Mouse (Mus musculus) limb, embryonic 11.5 days (tissue): ENCODE measurements around the gene Enkur. TPM values are rescaled to one million over a fixed set of nuclear protein-coding genes. Genes with fewer than 3 reads are reported as not detected.

Experiments
- ATAC-seq: fragments of 200-750 bp; cut with Nextera tagmentation; 2 replicates; pipeline ENCODE4 v1.8.0; 2017; ENCODE audit warnings: low read depth; ENCODE audit not compliant: insufficient number of reproducible peaks, low FRiP score, low TSS enrichment
- DNase-seq: peaks from one replicate; pipeline ENCODE4 v3.0.0-alpha.2; 2015; ENCODE audit warnings: low spot score
- H3K27ac ChIP-seq: fragments of 300-500 bp; sonication (generic); replicated peaks from 2 replicates; pipeline ENCODE4 v1.5.1; 2014; ENCODE audit warnings: low read depth, mild to moderate bottlenecking, low read length
- H3K27me3 ChIP-seq: fragments of 300-500 bp; sonication (generic); 2 replicates; pipeline ENCODE4 v1.6.1; 2014; ENCODE audit warnings: mild to moderate bottlenecking, low read length, mixed read lengths; ENCODE audit not compliant: control insufficient read depth, insufficient read depth
- H3K36me3 ChIP-seq: fragments of 300-500 bp; sonication (generic); 2 replicates; pipeline ENCODE4 v1.6.1; 2014; ENCODE audit warnings: mild to moderate bottlenecking, low read length, moderate library complexity, mixed read lengths; ENCODE audit not compliant: control insufficient read depth, insufficient read depth
- H3K4me1 ChIP-seq: fragments of 300-500 bp; sonication (generic); 2 replicates; pipeline ENCODE4 v1.6.1; 2014; ENCODE audit warnings: low read length, mixed read lengths; ENCODE audit not compliant: control insufficient read depth, insufficient read depth
- H3K4me2 ChIP-seq: fragments of 300-500 bp; sonication (generic); 2 replicates; pipeline ENCODE4 v1.6.1; 2014; ENCODE audit warnings: low read depth, mild to moderate bottlenecking, moderate library complexity; ENCODE audit not compliant: severe bottlenecking
- H3K4me3 ChIP-seq: fragments of 300-500 bp; sonication (generic); 2 replicates; pipeline ENCODE4 v1.5.1; 2014; ENCODE audit warnings: low read depth, low read length
- H3K9ac ChIP-seq: fragments of 300-500 bp; sonication (generic); 2 replicates; pipeline ENCODE4 v1.6.1; 2014; ENCODE audit warnings: mild to moderate bottlenecking, low read length
- H3K9me3 ChIP-seq: fragments of 300-500 bp; sonication (generic); 2 replicates; pipeline ENCODE4 v1.6.1; 2016; ENCODE audit warnings: low read length; ENCODE audit not compliant: control insufficient read depth
- WGBS: fragments of 180-500 bp; shearing (Covaris S2); extraction: QIAGEN DNeasy Blood & Tissue Kit; methylation state at CpG from one replicate; pipeline ENCODE4 v1.1.7; 2014; 5-methylcytosine and 5-hydroxymethylcytosine counted together
- polyA plus RNA-seq: library from polyadenylated mRNA; unstranded; fragments of >200 nt; fragmentation: Nextera tagmentation; extraction: Ambion mirVana; gene quantifications from 2 replicates; pipeline ENCODE4 v1.2.1, GENCODE M21; 2014

Enkur gene
- polyA plus RNA-seq, 1 experiment from 2014 or later, result not detected

GRCm38 (mm10) chr2:21172797-21173196, 32.4 kb downstream of the Enkur start:
- DNase-seq, result no peak
- Histone ChIP-seq H3K9me3 (no peaks in the 10 kb centered on the region), H3K4me1 (no peaks in the 10 kb centered on the region), H3K27ac (no peak overlapping the region), H3K27me3 (no peaks in the 10 kb centered on the region), H3K4me3 (no peak overlapping the region), H3K36me3 (no peaks in the 10 kb centered on the region), H3K9ac (no peak overlapping the region), H3K4me2 (no peak overlapping the region)
- 78% methylated on average over 3 of the region's 3 CpGs for WGBS
- no peak for ATAC-seq

- Histone ChIP-seq H3K4me1 (no peaks in the 10 kb centered on the region), H3K36me3 (no peaks in the 10 kb centered on the region), H3K27ac (no peak overlapping the region), H3K27me3 (no peaks in the 10 kb centered on the region), H3K4me2 (no peak overlapping the region), H3K9ac (no peak overlapping the region), H3K4me3 (no peak overlapping the region), H3K9me3 (no peaks in the 10 kb centered on the region)
- ATAC-seq (no peak), DNase-seq (no peak)
- WGBS, result 90% methylated on average over 1 of the region's 1 CpGs
Measured at GRCm38 (mm10) chr2:21167916-21168315, 37.2 kb downstream of the Enkur start.

GRCm38 (mm10) chr2:21164296-21164695, 40.9 kb downstream of the Enkur start:
- Histone ChIP-seq H3K27me3 (no peaks in the 10 kb centered on the region), H3K4me1 (no peaks in the 10 kb centered on the region), H3K36me3 (no peaks in the 10 kb centered on the region), H3K4me3 (no peak overlapping the region), H3K9ac (no peak overlapping the region), H3K9me3 (no peaks in the 10 kb centered on the region), H3K4me2 (no peak overlapping the region), H3K27ac (no peak overlapping the region)
- no peak for DNase-seq
- ATAC-seq, result no peak
- 89% methylated on average over 8 of the region's 8 CpGs for WGBS

GRCm38 (mm10) chr2:21153469-21153868, 51.7 kb downstream of the Enkur start:
- WGBS, result 91% methylated on average over 3 of the region's 3 CpGs
- no peak for ATAC-seq
- no peak for DNase-seq
- Histone ChIP-seq H3K9ac (no peak overlapping the region), H3K4me1 (no peaks in the 10 kb centered on the region), H3K4me3 (no peak overlapping the region), H3K9me3 (no peaks in the 10 kb centered on the region), H3K36me3 (no peaks in the 10 kb centered on the region), H3K27me3 (no peaks in the 10 kb centered on the region), H3K27ac (no peak overlapping the region), H3K4me2 (no peak overlapping the region)

- 73% methylated on average over 4 of the region's 4 CpGs for WGBS
- Histone ChIP-seq H3K4me1 (no peaks in the 10 kb centered on the region), H3K27me3 (no peaks in the 10 kb centered on the region), H3K4me2 (no peak overlapping the region), H3K36me3 (no peaks in the 10 kb centered on the region), H3K9ac (no peak overlapping the region), H3K9me3 (no peaks in the 10 kb centered on the region), H3K27ac (no peak overlapping the region), H3K4me3 (no peak overlapping the region)
- DNase-seq (no peak), ATAC-seq (no peak)
Measured at GRCm38 (mm10) chr2:21147169-21147568, 58.0 kb downstream of the Enkur start.

GRCm38 (mm10) chr2:21146486-21146885, 58.7 kb downstream of the Enkur start:
- no peak overlapping the region for H3K27ac ChIP-seq
- H3K9me3 ChIP-seq, result no peaks in the 10 kb centered on the region
- no peaks in the 10 kb centered on the region for H3K4me1 ChIP-seq
- no peak for DNase-seq
- WGBS, result 93% methylated on average over 6 of the region's 6 CpGs
- no peaks in the 10 kb centered on the region for H3K27me3 ChIP-seq
- ATAC-seq, result no peak
- no peaks in the 10 kb centered on the region for H3K36me3 ChIP-seq
- no peak overlapping the region for H3K4me3 ChIP-seq
- no peak overlapping the region for H3K9ac ChIP-seq
- H3K4me2 ChIP-seq, result no peak overlapping the region

GRCm38 (mm10) chr2:21142616-21143015, 62.5 kb downstream of the Enkur start:
- 31% methylated on average over 2 of the region's 2 CpGs for WGBS
- H3K4me3 ChIP-seq, result peak overlapping the region; percentile 52
- H3K27me3 ChIP-seq, result no peaks in the 10 kb centered on the region
- no peak for ATAC-seq
- no peak overlapping the region for H3K27ac ChIP-seq
- no peaks in the 10 kb centered on the region for H3K9me3 ChIP-seq
- no peaks in the 10 kb centered on the region for H3K36me3 ChIP-seq
- H3K4me1 ChIP-seq, result no peaks in the 10 kb centered on the region
- peak overlapping the region; percentile 98 for H3K4me2 ChIP-seq
- H3K9ac ChIP-seq, result peak overlapping the region; percentile 75
- DNase-seq, result peak; percentile 34

GRCm38 (mm10) chr2:21142204-21142580, 63.0 kb downstream of the Enkur start:
- H3K4me1 ChIP-seq, result no peaks in the 10 kb centered on the region
- DNase-seq (no peak), ATAC-seq (peak; percentile 58; the same call in 1 of the 2 replicates)
- no peaks in the 10 kb centered on the region for H3K9me3 ChIP-seq
- peak overlapping the region; percentile 98 for H3K4me2 ChIP-seq
- H3K36me3 ChIP-seq, result no peaks in the 10 kb centered on the region
- H3K4me3 ChIP-seq, result peak overlapping the region; percentile 52
- H3K27ac ChIP-seq, result no peak overlapping the region
- peak overlapping the region; percentile 75 for H3K9ac ChIP-seq
- no peaks in the 10 kb centered on the region for H3K27me3 ChIP-seq
- under 1% methylated on average over 15 of the region's 15 CpGs for WGBS

GRCm38 (mm10) chr2:21141520-21142203, 63.5 kb downstream of the Enkur start:
- H3K9ac ChIP-seq, result peak overlapping the region; percentile 75
- H3K27ac ChIP-seq, result no peak overlapping the region
- DNase-seq (peak; percentile 78), ATAC-seq (peak; percentile 74)
- WGBS, result under 1% methylated on average over 42 of the region's 46 CpGs
- no peaks in the 10 kb centered on the region for H3K4me1 ChIP-seq
- no peaks in the 10 kb centered on the region for H3K36me3 ChIP-seq
- peak overlapping the region; percentile 52 for H3K4me3 ChIP-seq
- no peaks in the 10 kb centered on the region for H3K27me3 ChIP-seq
- H3K9me3 ChIP-seq, result no peaks in the 10 kb centered on the region
- peak overlapping the region; percentile 98 for H3K4me2 ChIP-seq
